Mouse (Mus musculus): Measurements from ENCODE around the gene Copz2.

Copz2 gene

GRCm38 (mm10) chr11:96863206-96863995 lies 13.7 kb downstream of the Copz2 start:
- peak in 1 of 2 experiments; percentile 43 for DNase-seq (ENCODE audit: low spot score in 2 of 2)

- DNase-seq (ENCODE audit: low spot score in 2 of 2) = peak; percentile 35 to 56
These were observed 17.5 kb downstream of the Copz2 start for GRCm38 (mm10) chr11:96867149-96867548.

DNA sequence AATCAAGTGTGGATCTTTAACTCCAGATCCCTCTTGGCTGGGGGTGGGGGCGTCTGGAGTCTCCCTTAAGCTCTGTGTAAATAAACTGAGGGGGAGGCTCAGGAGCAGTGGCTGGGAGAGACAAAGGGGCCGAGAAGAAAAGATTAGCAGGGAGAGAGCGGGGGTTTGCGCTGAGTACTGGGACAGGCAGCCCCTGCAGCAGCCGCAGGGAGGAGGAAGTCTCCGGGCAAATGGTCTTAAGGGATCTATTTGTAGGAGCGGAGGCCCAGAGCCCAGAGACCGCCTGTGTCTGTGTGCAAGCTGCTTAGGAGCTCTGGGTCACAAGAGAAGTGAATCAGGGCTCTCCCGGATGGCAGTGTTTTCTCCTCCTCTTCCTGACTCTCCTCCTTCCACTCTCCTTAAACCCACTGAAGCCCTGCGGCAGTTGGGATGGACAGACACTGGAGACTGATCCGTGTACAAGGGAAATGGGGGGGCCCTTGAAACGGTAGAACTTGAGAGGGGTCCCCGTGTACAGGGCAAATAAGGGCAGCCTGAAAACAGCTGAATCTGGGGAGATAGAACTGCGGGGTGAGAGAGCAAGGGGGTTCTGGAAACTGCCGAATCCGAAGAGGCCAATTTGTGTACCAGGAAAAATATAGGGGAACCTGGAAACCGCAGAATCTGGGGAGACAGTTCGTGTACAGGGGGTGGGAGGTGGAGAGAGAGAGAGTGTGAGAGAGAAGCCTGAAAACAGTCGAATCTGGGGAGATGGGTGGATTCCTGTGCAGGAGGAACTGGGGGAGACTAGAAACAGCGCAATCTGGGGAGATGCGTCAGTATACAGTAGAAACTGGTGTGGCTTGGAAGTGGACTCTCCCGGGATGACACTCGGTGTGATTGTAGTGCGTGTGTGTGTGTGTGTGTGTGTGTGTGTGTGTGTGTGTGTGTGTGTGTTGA lies 23.0 kb downstream of the Copz2 start:
- DNase-seq (ENCODE audit: low spot score in 2 of 2) = no peak

- no peak for DNase-seq (ENCODE audit: low spot score in 2 of 2)
These were observed 24.0 kb downstream of the Copz2 start for GRCm38 (mm10) chr11:96873601-96874140.

DNA sequence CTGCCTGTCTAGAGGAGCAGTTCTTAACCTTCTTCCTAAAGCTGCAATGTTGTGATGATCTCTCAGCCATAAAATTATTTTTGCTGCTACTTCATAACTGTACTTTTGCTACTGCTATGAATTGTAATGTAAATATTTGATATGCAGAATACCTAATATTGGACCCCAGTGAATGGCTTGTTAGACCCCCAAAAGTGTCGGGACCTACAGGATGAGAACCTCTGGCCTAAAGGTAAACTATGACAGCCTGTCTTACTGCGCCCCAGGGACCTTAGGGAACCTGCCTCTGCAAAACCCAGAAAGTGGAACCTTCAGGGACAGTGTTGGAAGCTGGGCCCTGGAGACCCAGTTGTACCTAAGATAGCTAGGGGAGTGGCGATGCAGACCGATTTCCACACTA lies 25.6 kb downstream of the Copz2 start:
- no peak for DNase-seq (ENCODE audit: low spot score in 2 of 2)

- DNase-seq (ENCODE audit: low spot score in 2 of 2) = peak; percentile 33 to 36
These were observed 26.1 kb downstream of the Copz2 start for GRCm38 (mm10) chr11:96875745-96876144.

DNA sequence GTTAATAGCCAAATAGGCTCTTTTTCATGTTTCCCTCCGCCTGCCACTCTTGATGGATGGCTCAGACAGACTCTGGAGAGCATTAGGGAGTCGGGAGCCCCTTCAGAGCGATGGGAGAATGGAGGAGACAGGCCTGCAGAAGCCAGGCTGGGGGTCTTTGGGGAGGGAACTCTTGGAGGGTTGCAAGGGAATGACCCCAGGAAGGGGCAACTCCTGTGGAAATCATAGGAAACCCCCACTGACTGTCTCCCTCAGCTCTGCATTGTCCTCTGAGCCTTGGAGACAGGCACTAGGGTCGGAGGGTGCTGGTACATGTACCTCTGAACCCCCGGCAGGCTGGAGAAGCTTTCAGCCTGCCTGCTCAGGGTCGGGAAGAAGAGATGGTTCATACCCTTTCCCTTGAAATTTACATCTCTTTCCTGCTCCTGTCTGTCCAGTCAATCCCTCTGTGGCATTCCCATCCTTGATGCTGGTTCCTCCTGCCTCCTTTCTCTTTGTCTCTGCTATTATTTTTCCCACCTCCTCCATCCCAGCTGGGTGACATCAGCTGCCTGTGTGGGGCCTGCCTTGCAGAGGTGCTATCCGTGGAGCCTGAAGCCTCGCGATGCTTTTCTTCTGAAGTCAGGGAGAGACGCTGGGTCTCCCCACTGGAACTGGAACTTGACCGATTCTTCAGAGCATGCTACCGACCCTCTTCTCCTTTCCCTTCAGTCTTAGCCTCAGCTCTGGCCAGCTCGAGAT lies 26.8 kb downstream of the Copz2 start:
- no peak for DNase-seq (ENCODE audit: low spot score in 2 of 2)

DNA sequence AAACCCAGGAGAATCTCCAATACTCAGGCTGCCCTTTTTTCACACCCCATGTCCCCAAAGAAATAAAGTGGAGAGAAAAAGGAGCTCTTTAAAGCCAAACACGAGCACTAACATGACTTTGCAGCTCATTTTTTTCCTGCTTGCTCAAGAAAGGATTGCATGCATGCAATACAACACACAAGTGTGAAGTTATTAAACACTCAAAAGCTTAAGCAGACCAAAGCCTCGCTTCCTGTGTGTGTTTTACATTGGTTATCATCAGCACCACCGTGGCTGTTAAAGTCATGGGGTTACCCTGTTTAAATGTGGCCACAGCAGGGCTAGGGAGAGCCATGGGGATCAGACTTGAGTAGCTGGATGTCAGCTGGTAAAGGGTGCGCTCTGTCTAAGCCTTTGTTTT lies 27.4 kb downstream of the Copz2 start:
- DNase-seq (ENCODE audit: low spot score in 2 of 2) = no peak

DNA sequence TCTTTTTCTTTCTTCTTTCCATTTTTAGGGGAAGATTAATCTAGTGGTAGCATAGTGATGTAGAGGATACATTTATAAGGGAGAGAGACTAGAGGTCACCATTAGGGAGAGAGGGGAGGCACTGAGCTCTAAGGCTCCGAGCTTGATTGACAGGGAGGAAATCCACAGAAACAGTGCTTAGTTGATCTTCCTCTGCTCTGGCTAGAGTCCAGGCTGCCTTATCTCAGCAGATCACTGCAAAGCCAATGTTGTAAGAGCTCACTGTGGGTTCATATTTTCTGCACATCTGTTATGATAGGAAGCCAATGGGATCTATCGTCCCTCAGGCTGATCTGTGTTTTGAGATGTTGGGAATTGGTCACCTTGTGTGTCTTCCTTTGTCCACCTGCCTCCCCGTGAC lies 29.0 kb downstream of the Copz2 start:
- no peak for DNase-seq (ENCODE audit: low spot score in 2 of 2)

DNA sequence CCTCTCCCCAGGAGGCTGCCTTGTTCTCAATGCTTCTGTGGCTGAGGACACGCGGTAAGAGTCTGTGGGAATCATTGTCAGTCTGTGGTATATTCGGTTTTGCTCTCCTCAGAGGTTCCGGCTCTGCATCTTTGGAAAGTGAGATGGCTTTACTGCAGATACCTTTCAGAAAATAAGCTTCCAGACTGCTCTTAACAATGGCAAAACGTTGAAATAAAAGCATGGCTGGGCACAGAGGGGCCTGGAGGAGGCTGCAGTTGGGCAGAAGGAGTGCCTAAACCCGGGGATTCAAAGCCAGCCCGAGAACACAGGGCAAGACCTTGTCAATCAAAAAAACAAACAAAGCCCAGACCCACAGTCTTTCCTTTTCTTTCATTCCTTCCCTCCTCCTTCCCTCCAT lies 29.7 kb downstream of the Copz2 start:
- no peak for DNase-seq (ENCODE audit: low spot score in 2 of 2)

- no peak for DNase-seq (ENCODE audit: low spot score in 2 of 2)
These were observed 30.6 kb downstream of the Copz2 start for GRCm38 (mm10) chr11:96880296-96880695.

DNA sequence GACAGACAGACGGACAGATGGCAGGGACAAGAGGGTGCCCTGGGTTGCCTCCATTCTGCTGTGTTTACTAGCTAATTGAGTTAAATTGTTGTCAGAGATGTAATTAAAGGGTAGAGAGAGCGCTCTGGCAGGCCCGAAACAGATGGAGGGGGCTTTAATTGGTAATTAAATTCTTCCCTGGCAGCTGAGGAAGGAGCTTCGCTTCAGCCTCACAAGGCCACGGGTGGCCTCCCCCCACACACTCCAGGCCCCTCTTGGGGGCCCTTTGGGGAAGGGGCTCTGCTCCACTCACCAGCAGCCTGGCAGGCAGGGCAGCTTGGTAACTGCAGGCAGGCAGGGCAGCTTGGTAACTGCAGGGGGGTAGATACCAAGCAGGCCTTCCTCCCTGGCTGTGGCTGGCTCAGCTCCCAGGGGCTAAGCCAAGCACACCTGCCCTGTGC lies 36.3 kb downstream of the Copz2 start:
- DNase-seq (ENCODE audit: low spot score in 2 of 2) = no peak

DNA sequence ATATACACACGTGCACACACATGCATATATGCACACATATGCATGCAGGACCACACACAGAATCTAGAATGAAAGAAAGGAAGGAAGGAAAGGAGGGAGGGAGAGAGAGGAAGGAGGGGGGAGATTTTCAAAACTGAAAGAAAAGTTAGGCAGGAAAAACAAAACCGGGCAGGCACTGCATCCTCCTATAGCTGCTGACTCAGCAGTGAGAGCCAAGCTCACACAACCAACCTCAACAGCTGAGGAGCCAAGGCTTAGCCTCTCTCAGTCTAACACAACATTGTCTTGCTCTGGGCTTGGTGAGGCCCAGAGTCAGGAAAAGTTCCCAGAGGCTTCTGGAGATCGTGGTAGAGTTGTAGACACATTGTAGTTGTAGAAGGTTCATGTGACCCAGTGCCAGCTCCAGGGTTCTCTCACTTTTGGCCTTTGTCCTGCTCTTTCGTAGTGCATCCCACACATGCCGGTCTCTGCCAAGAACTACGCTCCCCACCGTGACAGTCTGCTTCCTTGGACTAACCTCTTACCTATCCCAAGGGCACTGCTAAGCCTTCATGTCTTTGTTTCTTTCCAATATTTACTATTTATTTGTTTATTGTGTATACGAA lies 37.4 kb downstream of the Copz2 start:
- DNase-seq (ENCODE audit: low spot score in 2 of 2) = no peak

DNA sequence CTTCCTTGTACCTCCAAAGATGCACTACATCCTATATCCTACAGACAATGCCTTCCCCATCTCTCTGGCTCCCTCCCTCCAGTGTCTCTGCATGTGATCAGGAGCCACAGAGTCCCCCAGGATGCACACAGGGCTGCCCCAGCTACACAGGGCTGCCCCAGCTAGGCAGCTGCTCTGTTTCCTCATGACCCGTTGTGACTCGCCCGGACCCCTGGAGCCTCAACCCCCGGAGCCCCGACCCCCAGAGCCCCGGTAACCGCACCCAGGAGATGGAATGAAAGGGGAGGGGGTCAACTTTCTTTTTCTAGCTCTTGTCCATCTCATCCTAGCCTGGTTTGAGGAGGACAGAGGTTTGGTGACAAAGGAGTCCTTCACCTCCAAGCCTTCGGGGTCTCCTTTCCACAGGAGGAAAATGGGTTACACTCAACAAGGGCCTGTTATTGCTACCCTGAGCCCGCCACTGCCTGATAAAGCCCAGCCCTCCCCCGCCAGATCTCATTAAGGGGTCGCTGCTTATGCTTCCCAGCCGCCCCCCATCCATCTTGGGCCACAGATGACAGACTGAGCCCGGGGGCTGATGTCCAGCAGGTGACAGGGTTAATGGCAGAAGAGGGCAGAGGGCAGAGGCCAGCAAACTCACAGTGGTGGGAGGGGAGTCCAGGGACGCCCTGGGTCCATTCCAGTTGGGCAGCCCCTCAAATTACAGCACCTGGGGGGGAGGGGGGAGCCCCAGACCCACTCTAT lies 42.3 kb downstream of the Copz2 start:
- no peak for DNase-seq (ENCODE audit: low spot score in 2 of 2)

DNA sequence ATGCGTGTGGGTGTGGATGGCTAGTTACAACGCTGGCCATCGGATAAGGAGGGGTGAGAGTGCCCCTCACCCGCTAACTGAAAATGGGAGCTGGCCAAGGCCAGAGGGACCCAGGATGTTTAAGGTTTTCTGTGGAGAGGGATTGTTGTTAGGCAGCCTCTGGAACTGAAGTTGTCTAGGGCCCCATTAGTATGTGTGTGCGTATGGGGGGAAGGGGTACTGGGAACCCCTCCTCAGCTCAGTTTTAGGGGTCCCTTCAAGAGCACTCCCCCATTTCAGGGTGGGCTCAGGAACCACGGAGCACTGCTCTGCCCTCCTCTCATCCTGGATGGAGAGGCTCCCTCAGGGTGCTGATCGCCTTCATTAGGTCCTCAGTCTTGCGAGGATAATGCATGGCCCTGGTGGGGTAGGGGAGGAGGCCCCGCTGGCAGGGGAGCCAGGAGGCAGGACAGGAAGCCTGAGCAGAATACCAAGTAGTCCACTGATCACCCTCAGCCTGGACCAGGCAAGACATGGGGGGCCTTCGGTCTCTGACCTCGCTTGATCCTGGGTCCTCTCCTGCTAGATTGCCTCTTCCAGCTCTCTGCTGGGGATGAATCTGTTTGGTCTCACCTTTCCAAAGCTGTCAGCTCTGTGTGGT lies 43.7 kb downstream of the Copz2 start:
- no peak for DNase-seq (ENCODE audit: low spot score in 2 of 2)

DNA sequence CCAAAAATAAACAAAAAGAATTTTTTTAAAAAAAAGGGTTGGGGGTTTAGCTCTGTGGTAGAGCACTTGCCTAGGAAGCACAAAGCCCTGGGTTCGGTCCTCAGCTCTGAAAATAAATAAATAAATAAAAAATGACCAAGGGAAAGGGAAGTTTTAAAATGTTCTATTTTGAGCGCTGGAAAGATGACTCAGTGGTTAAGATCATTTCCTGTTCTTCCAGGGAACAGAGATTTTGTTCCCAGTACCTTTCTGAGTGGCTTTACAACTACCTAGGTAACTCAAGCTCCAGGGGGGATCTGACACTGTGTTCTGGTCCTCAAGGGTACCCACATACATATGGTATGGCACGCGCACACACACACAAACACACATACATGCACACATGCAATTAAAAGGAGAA lies 46.2 kb downstream of the Copz2 start:
- no peak for DNase-seq (ENCODE audit: low spot score in 2 of 2)

DNA sequence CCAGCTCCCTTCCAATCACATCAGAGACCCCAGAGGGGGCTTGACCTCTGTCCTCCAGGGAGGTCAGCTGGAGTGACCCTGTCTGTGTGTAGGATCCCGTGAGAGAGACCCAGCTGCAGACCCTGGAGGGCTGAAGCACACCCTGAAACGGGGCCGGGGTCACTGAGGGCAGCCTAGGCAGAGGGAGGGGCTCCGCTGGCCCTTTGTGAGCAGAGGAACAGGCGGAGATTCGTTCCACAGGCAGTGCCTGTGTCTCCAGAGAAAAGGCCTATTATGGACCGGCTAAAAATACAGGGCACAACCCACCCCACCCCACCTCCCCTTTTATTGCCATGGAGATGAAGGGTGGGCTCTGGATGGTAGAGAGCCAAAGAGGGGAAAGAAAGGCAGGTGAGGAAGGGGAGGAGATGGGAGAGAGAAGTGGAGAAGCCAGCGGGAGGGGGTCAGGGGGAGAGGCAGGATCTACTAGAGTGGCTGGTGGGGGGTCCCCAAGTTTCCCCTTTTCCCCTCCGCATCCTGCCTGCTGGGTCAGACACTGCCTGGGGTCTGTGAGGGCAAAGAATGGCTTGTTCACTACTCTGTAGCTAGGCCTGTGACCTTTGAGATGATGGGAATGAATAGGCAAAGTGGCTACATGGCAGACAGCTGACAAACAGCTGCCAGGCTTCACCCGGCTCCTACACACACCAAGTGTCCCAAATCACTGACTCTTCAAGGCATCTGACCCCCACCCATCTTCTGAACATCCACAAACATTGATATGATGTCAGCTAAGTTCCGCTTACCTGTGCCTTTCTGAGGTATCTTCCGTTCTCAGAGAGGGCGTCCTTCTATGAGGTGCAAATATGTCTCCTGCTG lies 50.0 kb downstream of the Copz2 start:
- DNase-seq (ENCODE audit: low spot score in 2 of 2) = no peak

GRCm38 (mm10) chr11:96901332-96901731 lies 51.7 kb downstream of the Copz2 start:
- DNase-seq (ENCODE audit: low spot score in 2 of 2) = no peak
